Mouse (Mus musculus): ENCODE data around the gene Tbc1d22a. TPM values are rescaled to one million over a fixed set of nuclear protein-coding genes. Genes with fewer than 3 reads are reported as not detected.

Gene Tbc1d22a
- polyA plus RNA-seq, 1 experiment, result 30.5 TPM

- no peaks in the 10 kb centered on the region for H3K36me3 ChIP-seq (ENCODE audit: control insufficient read depth, insufficient read depth)
- peak overlapping the region; percentile 82 for H3K4me2 ChIP-seq (ENCODE audit: low read depth)
- TF ChIP-seq CEBPB (IDR thresholded peaks at IDR 0.05; ENCODE audit: insufficient read depth, poor library complexity, severe bottlenecking), result no peak
- no peak for TF ChIP-seq MYOD1 (IDR thresholded peaks at IDR 0.05; ENCODE audit: control insufficient read depth in 1 of 3, insufficient read length in 2 of 3, low read depth in 2 of 3)
- TF ChIP-seq REST (IDR thresholded peaks at IDR 0.05; ENCODE audit: insufficient read depth, insufficient read length), result no peak
- TF ChIP-seq POLR2AphosphoS2 (IDR thresholded peaks at IDR 0.05; ENCODE audit: insufficient read length, low read depth), result no peak
- TF ChIP-seq TCF12 (IDR thresholded peaks at IDR 0.05; ENCODE audit: insufficient read depth, poor library complexity, severe bottlenecking), result no peak
- no peak for TF ChIP-seq SRF (IDR thresholded peaks at IDR 0.05; ENCODE audit: control insufficient read depth, insufficient read length, low read depth)
- no peak for TF ChIP-seq POLR2A (IDR thresholded peaks at IDR 0.05; ENCODE audit: insufficient read length, low read depth)
- TF ChIP-seq MAX (IDR thresholded peaks at IDR 0.05; ENCODE audit: low read depth), result no peak
- TF ChIP-seq E2F4 (IDR thresholded peaks at IDR 0.05; ENCODE audit: insufficient read depth), result no peak
- H3K79me2 ChIP-seq (ENCODE audit: control insufficient read depth, insufficient read depth), result peaks cover 35% of the 10 kb centered on the region
- H3K4me3 ChIP-seq, result peak overlapping the region; percentile 49
- H3K27me3 ChIP-seq (ENCODE audit: control insufficient read depth, insufficient read depth, insufficient read length), result no peaks in the 10 kb centered on the region
- no peak overlapping the region for H3ac ChIP-seq (ENCODE audit: control insufficient read depth, insufficient read length)
Measured at GRCm38 (mm10) chr15:86184071-86184470, 30.2 kb upstream of the Tbc1d22a start.

GRCm38 (mm10) chr15:86184851-86185688 lies 29.2 kb upstream of the Tbc1d22a start:
- Histone ChIP-seq H3K27me3 (ENCODE audit: control insufficient read depth, insufficient read depth, insufficient read length) (no peaks in the 10 kb centered on the region), H3K4me2 (ENCODE audit: low read depth) (peak overlapping the region; percentile 82), H3K36me3 (ENCODE audit: control insufficient read depth, insufficient read depth) (no peaks in the 10 kb centered on the region), H3K79me2 (ENCODE audit: control insufficient read depth, insufficient read depth) (peaks cover 28% of the 10 kb centered on the region), H3ac (ENCODE audit: control insufficient read depth, insufficient read length) (peak overlapping the region; percentile 27), H3K4me3 (peak overlapping the region; percentile 49)
- TF ChIP-seq MYOD1 (IDR thresholded peaks at IDR 0.05; ENCODE audit: control insufficient read depth in 1 of 3, insufficient read length in 2 of 3, low read depth in 2 of 3) (no peak), USF1 (IDR thresholded peaks at IDR 0.05; ENCODE audit: low read depth) (no peak), MYOG (IDR thresholded peaks at IDR 0.05; ENCODE audit: control insufficient read depth in 1 of 3, insufficient read depth in 1 of 3, insufficient read length in 2 of 3, low read depth in 2 of 3) (peak in 1 of 3 experiments; percentile 38), POLR2AphosphoS2 (IDR thresholded peaks at IDR 0.05; ENCODE audit: insufficient read length, low read depth) (no peak), E2F4 (IDR thresholded peaks at IDR 0.05; ENCODE audit: insufficient read depth) (no peak), SRF (IDR thresholded peaks at IDR 0.05; ENCODE audit: control insufficient read depth, insufficient read length, low read depth) (no peak), POLR2A (IDR thresholded peaks at IDR 0.05; ENCODE audit: insufficient read length, low read depth) (no peak)

- no peaks in the 10 kb centered on the region for H3K27me3 ChIP-seq (ENCODE audit: control insufficient read depth, insufficient read depth, insufficient read length)
- no peak for TF ChIP-seq CEBPB (IDR thresholded peaks at IDR 0.05; ENCODE audit: insufficient read depth, poor library complexity, severe bottlenecking)
- peak; percentile 51 for TF ChIP-seq POLR2A (IDR thresholded peaks at IDR 0.05; ENCODE audit: insufficient read length, low read depth)
- peak in 1 of 3 experiments; percentile 25 for TF ChIP-seq MYOD1 (IDR thresholded peaks at IDR 0.05; ENCODE audit: control insufficient read depth in 1 of 3, insufficient read length in 2 of 3, low read depth in 2 of 3)
- TF ChIP-seq TCF12 (IDR thresholded peaks at IDR 0.05; ENCODE audit: insufficient read depth, poor library complexity, severe bottlenecking), result no peak
- no peak for TF ChIP-seq SRF (IDR thresholded peaks at IDR 0.05; ENCODE audit: control insufficient read depth, insufficient read length, low read depth)
- no peak for TF ChIP-seq E2F4 (IDR thresholded peaks at IDR 0.05; ENCODE audit: insufficient read depth)
- no peak for TF ChIP-seq REST (IDR thresholded peaks at IDR 0.05; ENCODE audit: insufficient read depth, insufficient read length)
- TF ChIP-seq POLR2AphosphoS2 (IDR thresholded peaks at IDR 0.05; ENCODE audit: insufficient read length, low read depth), result peak; percentile 8
- TF ChIP-seq MAX (IDR thresholded peaks at IDR 0.05; ENCODE audit: low read depth), result no peak
- no peak for TF ChIP-seq USF1 (IDR thresholded peaks at IDR 0.05; ENCODE audit: low read depth)
- no peak for TF ChIP-seq TCF3 (IDR thresholded peaks at IDR 0.05; ENCODE audit: insufficient read length, low read depth)
- no peak for TF ChIP-seq MYOG (IDR thresholded peaks at IDR 0.05; ENCODE audit: control insufficient read depth in 1 of 3, insufficient read depth in 1 of 3, insufficient read length in 2 of 3, low read depth in 2 of 3)
- peak within 1 kb of the TSS; percentile 27 for H3ac ChIP-seq (ENCODE audit: control insufficient read depth, insufficient read length)
- H3K4me2 ChIP-seq (ENCODE audit: low read depth), result peak within 1 kb of the TSS; percentile 82
- H3K36me3 ChIP-seq (ENCODE audit: control insufficient read depth, insufficient read depth), result no peaks in the 10 kb centered on the region
- peaks cover 23% of the 10 kb centered on the region for H3K79me2 ChIP-seq (ENCODE audit: control insufficient read depth, insufficient read depth)
- H3K4me3 ChIP-seq, result peak within 1 kb of the TSS; percentile 49
Measured at GRCm38 (mm10) chr15:86185689-86186569, 28.3 kb upstream of the Tbc1d22a start, which contains the start of gene Cerk. Gene Cerk (minus strand): TSS chr15:86186141.

GRCm38 (mm10) chr15:86186686-86187085 lies 27.6 kb upstream of the Tbc1d22a start:
- no peaks in the 10 kb centered on the region for H3K27me3 ChIP-seq (ENCODE audit: control insufficient read depth, insufficient read depth, insufficient read length)
- H3K4me3 ChIP-seq, result peak overlapping the region; percentile 49
- H3ac ChIP-seq (ENCODE audit: control insufficient read depth, insufficient read length), result no peak overlapping the region
- TF ChIP-seq USF1 (IDR thresholded peaks at IDR 0.05; ENCODE audit: low read depth) (no peak), SRF (IDR thresholded peaks at IDR 0.05; ENCODE audit: control insufficient read depth, insufficient read length, low read depth) (no peak), MAX (IDR thresholded peaks at IDR 0.05; ENCODE audit: low read depth) (no peak), CEBPB (IDR thresholded peaks at IDR 0.05; ENCODE audit: insufficient read depth, poor library complexity, severe bottlenecking) (no peak), POLR2A (IDR thresholded peaks at IDR 0.05; ENCODE audit: insufficient read length, low read depth) (no peak), POLR2AphosphoS2 (IDR thresholded peaks at IDR 0.05; ENCODE audit: insufficient read length, low read depth) (peak; percentile 6), TCF3 (IDR thresholded peaks at IDR 0.05; ENCODE audit: insufficient read length, low read depth) (no peak), MYOG (IDR thresholded peaks at IDR 0.05; ENCODE audit: control insufficient read depth in 1 of 3, insufficient read depth in 1 of 3, insufficient read length in 2 of 3, low read depth in 2 of 3) (no peak), REST (IDR thresholded peaks at IDR 0.05; ENCODE audit: insufficient read depth, insufficient read length) (no peak)
- H3K4me2 ChIP-seq (ENCODE audit: low read depth), result peak overlapping the region; percentile 82
- H3K36me3 ChIP-seq (ENCODE audit: control insufficient read depth, insufficient read depth), result no peaks in the 10 kb centered on the region
- H3K79me2 ChIP-seq (ENCODE audit: control insufficient read depth, insufficient read depth), result peaks cover 23% of the 10 kb centered on the region
